Mouse (Mus musculus): ENCODE data around the gene Ecsit. TPM values are rescaled to one million over a fixed set of nuclear protein-coding genes. Genes with fewer than 3 reads are reported as not detected.
A peak's percentile ranks its signal among the peaks of the same experiment; 100 is the strongest.

Ecsit gene
- polyA plus RNA-seq, 1 experiment from 2014 or later, result 31.5 TPM

DNA sequence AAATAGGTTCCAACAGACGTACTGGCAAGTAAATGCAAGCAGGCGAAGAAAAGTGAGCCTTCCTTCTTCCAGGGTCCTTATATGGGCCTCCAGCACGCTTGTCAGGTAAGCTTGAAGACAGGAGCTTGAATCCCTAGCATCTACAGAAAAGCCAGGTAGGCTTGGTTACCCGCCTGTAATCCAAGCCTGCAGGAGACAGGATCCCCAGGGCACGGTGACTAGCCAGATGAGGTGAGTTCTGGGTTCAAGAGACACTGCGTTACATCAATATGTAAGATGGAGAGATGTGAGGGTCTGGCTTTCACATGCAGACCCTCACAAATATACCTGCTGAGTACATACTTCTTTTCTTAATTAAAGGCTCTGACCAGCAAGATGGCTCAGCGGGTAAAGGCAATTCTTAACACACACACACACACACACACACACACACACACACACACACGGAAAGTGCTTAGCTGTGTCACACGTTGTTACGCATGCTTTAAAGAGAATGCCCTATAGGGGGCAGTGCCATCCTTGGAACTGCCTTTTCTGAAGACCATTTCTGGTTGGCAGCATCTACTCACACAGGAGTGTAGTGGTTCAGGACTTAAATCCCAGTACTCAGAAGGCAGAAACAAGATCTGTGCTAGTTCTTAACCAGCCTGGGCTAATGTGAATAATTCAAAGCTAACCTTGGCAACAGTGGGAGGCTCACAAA lies 32.7 kb upstream of the Ecsit start:
- peaks cover 11% of the 10 kb centered on the region for H3K36me3 ChIP-seq
- H3K9me3 ChIP-seq, result 0 out of 2 replicates have a peak, but pooled peaks cover 4% of the 10 kb centered on the region
- WGBS, result 43% methylated on average over 10 of the region's 10 CpGs
- no peak for ATAC-seq (ENCODE audit: insufficient number of reproducible peaks, insufficient read depth, low FRiP score, low TSS enrichment, low read depth)
- peaks cover 14% of the 10 kb centered on the region; the same call in 1 of the 2 replicates for H3K27me3 ChIP-seq
- H3K4me3 ChIP-seq (replicated peaks), result peak overlapping the region; percentile 85
- H3K4me2 ChIP-seq, result peak overlapping the region; percentile 66
- peaks cover 14% of the 10 kb centered on the region for H3K4me1 ChIP-seq (replicated peaks)
- H3K9ac ChIP-seq (replicated peaks), result no peak overlapping the region
- H3K27ac ChIP-seq, result no peak overlapping the region

DNA sequence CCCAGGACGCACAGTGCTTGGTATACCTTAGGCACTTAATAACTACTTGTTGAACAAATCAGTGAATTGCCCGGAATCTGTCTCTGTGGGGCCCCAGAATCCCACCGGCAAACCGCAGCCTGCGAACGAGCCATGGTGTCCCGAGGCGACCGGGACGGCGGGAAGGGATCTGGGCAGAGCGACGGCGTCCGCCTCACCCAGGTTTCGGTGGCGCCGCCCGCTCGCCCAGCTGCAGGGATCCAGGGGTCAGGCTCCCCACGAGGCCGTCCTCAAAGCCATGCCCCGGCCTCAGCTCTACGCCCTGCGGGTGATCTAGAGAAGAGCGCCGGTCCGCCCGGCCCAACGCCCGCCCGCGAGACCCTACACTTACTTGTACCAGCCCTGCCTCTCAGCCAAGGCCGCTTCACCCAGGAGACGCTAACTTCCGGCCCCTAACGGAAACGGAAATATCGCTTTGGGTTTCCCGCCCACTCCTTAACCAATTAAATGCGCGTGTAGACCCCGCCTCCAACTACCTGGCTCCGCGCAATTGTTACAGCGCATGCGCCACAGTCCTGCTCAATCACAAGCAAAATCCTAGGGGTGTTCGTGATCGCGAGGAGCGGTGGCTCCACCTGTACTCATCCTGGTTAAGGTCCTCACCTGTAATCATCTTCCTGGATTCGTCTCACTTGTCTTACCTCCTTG lies 31.6 kb upstream of the Ecsit start, which contains the start of gene Elof1:
TSS of gene Elof1 (minus strand) at position 433 of the 687 bp plus-strand sequence.
- Histone ChIP-seq H3K4me3 (replicated peaks) (peak within 1 kb of the TSS; percentile 85), H3K27ac (peak within 1 kb of the TSS; percentile 75), H3K36me3 (peaks cover 21% of the 10 kb centered on the region), H3K27me3 (peaks cover 8% of the 10 kb centered on the region; the same call in 1 of the 2 replicates), H3K4me2 (peak within 1 kb of the TSS; percentile 66), H3K4me1 (replicated peaks) (peaks cover 14% of the 10 kb centered on the region), H3K9ac (replicated peaks) (peak within 1 kb of the TSS; percentile 87), H3K9me3 (0 out of 2 replicates have a peak, but pooled peaks cover 4% of the 10 kb centered on the region)
- WGBS, result 1% methylated on average over 52 of the region's 52 CpGs
- ATAC-seq (ENCODE audit: insufficient number of reproducible peaks, insufficient read depth, low FRiP score, low TSS enrichment, low read depth), result peak; percentile 92

DNA sequence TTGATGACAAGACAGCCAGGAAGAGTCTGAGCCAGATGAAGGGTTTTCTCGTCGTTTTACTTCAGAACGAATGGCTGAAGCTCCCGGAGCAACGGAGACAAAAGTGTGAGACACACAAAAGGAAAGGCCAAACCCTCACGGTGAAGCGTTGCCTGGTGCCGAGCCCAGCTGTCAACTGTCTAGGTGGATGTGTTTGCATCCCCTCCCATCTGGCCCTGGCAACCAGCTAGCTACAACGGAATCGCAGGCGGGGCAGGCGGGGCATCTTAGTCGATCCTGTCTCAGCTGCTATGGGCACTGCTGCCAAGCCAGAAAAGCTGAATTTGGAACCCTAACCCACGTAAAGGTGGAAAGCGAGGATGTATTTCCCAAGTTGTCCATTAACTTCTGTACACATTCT lies 30.8 kb upstream of the Ecsit start:
- 43% methylated on average over 15 of the region's 15 CpGs for WGBS
- Histone ChIP-seq H3K27ac (no peak overlapping the region), H3K9ac (replicated peaks) (peak overlapping the region; percentile 87), H3K4me2 (peak overlapping the region; percentile 66), H3K4me3 (replicated peaks) (peak overlapping the region; percentile 85), H3K27me3 (peaks cover 8% of the 10 kb centered on the region; the same call in 1 of the 2 replicates), H3K4me1 (replicated peaks) (peaks cover 14% of the 10 kb centered on the region), H3K36me3 (peaks cover 29% of the 10 kb centered on the region), H3K9me3 (0 out of 2 replicates have a peak, but pooled peaks cover 4% of the 10 kb centered on the region)
- no peak for ATAC-seq (ENCODE audit: insufficient number of reproducible peaks, insufficient read depth, low FRiP score, low TSS enrichment, low read depth)

DNA sequence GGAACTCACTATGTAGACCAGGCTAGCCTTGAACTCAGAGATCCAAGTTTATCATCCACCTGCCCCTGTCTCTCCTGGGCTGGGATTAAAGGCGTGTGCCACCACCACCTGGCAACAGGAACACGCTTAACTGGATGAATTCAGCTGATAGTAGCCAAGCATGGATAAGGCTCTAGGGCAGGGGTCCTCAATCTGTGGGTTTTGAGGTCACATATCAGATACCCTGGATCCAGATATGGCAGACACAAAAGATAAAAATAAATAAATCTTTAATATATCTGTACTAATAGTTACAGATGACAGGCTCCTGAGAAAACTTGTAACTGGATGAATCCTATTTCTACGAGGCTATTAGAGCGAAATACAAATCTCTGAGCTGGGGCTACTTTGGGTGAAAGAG lies 30.4 kb upstream of the Ecsit start:
- no peak overlapping the region for H3K27ac ChIP-seq
- H3K9me3 ChIP-seq, result 0 out of 2 replicates have a peak, but pooled peaks cover 4% of the 10 kb centered on the region
- WGBS, result 93% methylated on average over 4 of the region's 4 CpGs
- H3K9ac ChIP-seq (replicated peaks), result peak overlapping the region; percentile 87
- H3K4me1 ChIP-seq (replicated peaks), result peaks cover 14% of the 10 kb centered on the region
- peaks cover 8% of the 10 kb centered on the region; the same call in 1 of the 2 replicates for H3K27me3 ChIP-seq
- peaks cover 33% of the 10 kb centered on the region for H3K36me3 ChIP-seq
- ATAC-seq (ENCODE audit: insufficient number of reproducible peaks, insufficient read depth, low FRiP score, low TSS enrichment, low read depth), result no peak
- H3K4me2 ChIP-seq, result peak overlapping the region; percentile 66
- peak overlapping the region; percentile 85 for H3K4me3 ChIP-seq (replicated peaks)

DNA sequence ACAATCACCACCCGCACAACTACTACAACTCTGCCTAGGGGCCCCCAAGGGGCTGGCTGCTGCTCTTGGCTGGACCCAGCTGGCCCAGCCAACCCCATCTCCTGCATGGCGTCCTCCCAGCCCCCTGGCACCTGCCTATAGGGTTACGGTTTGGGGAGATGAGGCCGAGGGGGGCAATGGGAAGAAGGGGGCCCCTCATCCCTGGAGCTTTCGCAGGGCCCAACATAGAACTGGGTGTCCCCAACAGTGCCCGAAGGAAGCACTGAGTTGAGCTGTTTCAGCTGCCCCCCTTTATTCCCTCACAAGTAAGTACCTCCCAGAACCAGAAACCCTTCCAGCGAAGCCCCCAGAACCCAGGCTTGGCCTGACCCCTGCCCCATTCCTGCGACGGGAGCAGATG lies 23.0 kb upstream of the Ecsit start:
- Histone ChIP-seq H3K27ac (no peak overlapping the region), H3K36me3 (peaks cover 41% of the 10 kb centered on the region), H3K9ac (replicated peaks) (no peak overlapping the region), H3K27me3 (no peaks in the 10 kb centered on the region), H3K4me3 (replicated peaks) (no peak overlapping the region), H3K4me1 (replicated peaks) (no peaks in the 10 kb centered on the region), H3K9me3 (no peaks in the 10 kb centered on the region), H3K4me2 (no peak overlapping the region)
- 88% methylated on average over 9 of the region's 9 CpGs for WGBS
- ATAC-seq (ENCODE audit: insufficient number of reproducible peaks, insufficient read depth, low FRiP score, low TSS enrichment, low read depth), result no peak

DNA sequence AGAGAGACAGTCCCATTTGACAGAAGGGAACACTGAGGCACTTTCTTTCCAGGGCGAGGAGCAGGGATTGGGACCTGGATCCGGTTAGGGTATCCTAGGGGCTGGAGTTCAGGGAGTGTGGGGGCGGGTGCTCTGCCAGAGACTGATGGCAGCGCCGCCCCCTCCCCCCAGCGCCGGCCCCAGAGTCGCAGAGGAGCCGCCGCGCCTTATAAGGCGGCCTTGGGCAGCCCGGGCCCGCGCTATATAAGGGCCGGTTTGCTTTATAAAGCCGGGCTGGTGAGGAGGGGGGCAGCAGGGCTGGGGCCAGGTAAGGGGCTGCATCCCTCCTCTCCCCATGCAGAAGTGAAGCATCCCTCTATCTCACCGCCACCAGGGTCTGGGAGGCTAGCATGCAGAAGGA lies 14.7 kb upstream of the Ecsit start:
- Histone ChIP-seq H3K9me3 (no peaks in the 10 kb centered on the region), H3K27me3 (peaks cover 59% of the 10 kb centered on the region), H3K27ac (no peak overlapping the region), H3K9ac (replicated peaks) (0 out of 2 replicates have a peak overlapping the region, but pooled peaks have one; percentile 8), H3K36me3 (no peaks in the 10 kb centered on the region), H3K4me2 (peak overlapping the region; percentile 21; the same call in 1 of the 2 replicates), H3K4me1 (replicated peaks) (peaks cover 10% of the 10 kb centered on the region), H3K4me3 (replicated peaks) (peak overlapping the region; percentile 12; the same call in 1 of the 2 replicates)
- ATAC-seq (ENCODE audit: insufficient number of reproducible peaks, insufficient read depth, low FRiP score, low TSS enrichment, low read depth), result no peak
- WGBS, result 3% methylated on average over 18 of the region's 18 CpGs

DNA sequence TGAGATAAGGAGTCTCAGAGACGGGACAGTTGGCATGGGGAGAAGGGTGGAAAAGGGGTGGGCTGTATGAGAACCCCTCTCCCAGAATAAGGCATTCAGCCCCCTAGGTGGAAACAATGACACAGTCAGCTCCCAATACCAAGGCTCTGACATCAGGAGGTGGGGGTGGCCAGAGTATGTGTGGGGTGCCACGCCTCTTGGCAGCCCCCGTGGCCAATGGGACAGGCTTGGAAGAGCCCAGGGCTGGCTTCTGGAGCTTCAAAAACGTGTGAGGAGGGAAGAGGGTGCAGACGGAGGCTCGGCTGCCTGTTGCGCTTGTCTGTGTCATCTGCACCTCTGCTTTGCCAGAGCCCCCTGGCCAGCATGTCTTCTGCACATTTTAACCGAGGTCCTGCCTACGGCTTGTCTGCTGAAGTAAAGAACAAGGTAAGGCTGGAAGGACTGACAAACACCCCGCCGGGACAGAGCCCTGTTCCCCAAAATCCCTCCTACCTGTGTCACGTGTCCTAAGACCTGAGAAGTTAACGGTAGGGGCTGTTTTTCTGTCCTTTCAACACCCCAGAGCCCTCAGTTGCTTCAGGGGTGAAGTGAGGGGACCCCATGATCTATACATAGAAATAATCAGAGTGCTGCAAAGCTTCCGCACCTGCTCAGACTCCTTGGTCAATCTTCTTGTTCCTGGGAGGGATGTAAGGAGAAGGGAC lies 13.9 kb upstream of the Ecsit start, which contains the start of gene Cnn1:
TSS of gene Cnn1 (plus strand) at position 224 of the 704 bp plus-strand sequence.
- WGBS, result 5% methylated on average over 14 of the region's 14 CpGs
- no peak for ATAC-seq (ENCODE audit: insufficient number of reproducible peaks, insufficient read depth, low FRiP score, low TSS enrichment, low read depth)
- peak within 1 kb of the TSS; percentile 26 for H3K4me2 ChIP-seq
- H3K9me3 ChIP-seq, result no peaks in the 10 kb centered on the region
- no peak within 1 kb of the TSS for H3K27ac ChIP-seq
- H3K4me3 ChIP-seq (replicated peaks), result peak within 1 kb of the TSS; percentile 12; the same call in 1 of the 2 replicates
- no peaks in the 10 kb centered on the region for H3K36me3 ChIP-seq
- H3K27me3 ChIP-seq, result peaks cover 63% of the 10 kb centered on the region
- peaks cover 10% of the 10 kb centered on the region for H3K4me1 ChIP-seq (replicated peaks)
- 0 out of 2 replicates have a peak within 1 kb of the TSS, but pooled peaks have one; percentile 8 for H3K9ac ChIP-seq (replicated peaks)

DNA sequence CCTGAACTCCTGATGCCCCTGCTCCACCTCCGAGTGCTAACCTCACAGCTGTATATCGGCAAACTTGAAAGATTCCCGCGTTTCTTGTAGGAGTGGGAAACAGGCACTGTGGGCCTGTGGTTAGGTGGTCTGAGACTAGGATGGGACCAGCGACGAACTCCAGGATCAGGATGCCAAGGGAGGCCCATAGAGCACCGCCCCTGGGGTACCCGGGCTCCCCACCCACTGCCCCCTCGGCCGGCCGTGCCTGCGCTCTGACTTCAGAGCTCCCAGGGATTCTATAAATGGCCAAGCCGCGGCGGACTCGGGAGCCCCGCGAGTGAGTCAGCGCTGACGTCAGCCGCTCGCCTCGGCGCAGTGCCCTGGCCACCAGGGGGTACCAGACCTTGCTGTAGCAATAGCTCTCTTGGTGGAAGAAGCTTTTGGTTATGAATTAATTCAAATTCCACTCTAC lies 10.6 kb upstream of the Ecsit start:
- H3K27me3 ChIP-seq, result peaks cover 47% of the 10 kb centered on the region
- H3K27ac ChIP-seq, result no peak overlapping the region
- peak; percentile 39; the same call in 1 of the 2 replicates for ATAC-seq (ENCODE audit: insufficient number of reproducible peaks, insufficient read depth, low FRiP score, low TSS enrichment, low read depth)
- H3K4me3 ChIP-seq (replicated peaks), result peak overlapping the region; percentile 37
- H3K9ac ChIP-seq (replicated peaks), result peak overlapping the region; percentile 55; the same call in 1 of the 2 replicates
- WGBS, result under 1% methylated on average over 24 of the region's 24 CpGs
- H3K9me3 ChIP-seq, result no peaks in the 10 kb centered on the region
- H3K4me2 ChIP-seq, result peak overlapping the region; percentile 65
- H3K4me1 ChIP-seq (replicated peaks), result peaks cover 10% of the 10 kb centered on the region
- no peaks in the 10 kb centered on the region for H3K36me3 ChIP-seq

DNA sequence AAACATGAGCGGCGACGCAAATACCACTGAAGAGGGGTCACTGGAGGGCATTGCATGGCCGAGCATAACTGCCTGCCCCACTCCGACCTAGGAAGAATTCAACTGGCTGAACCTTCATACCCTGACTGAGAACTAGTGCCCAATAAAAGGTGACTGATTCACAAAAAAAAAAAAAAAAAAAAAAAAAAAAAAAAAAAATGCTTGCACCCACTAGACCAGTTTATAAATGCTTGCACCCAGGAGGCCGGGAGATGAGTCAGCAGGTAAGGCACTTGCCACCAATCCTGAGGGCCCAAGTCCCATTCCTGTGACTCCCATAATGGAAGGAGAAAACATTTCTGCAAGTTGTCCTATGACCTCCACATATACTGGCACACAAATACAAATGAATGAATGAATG lies 7.5 kb upstream of the Ecsit start:
- Histone ChIP-seq H3K9ac (replicated peaks) (no peak overlapping the region), H3K36me3 (no peaks in the 10 kb centered on the region), H3K4me1 (replicated peaks) (no peaks in the 10 kb centered on the region), H3K9me3 (no peaks in the 10 kb centered on the region), H3K27ac (no peak overlapping the region), H3K4me2 (no peak overlapping the region), H3K27me3 (peaks cover 16% of the 10 kb centered on the region), H3K4me3 (replicated peaks) (no peak overlapping the region)
- no peak for ATAC-seq (ENCODE audit: insufficient number of reproducible peaks, insufficient read depth, low FRiP score, low TSS enrichment, low read depth)
- WGBS, result 84% methylated on average over 6 of the region's 6 CpGs

DNA sequence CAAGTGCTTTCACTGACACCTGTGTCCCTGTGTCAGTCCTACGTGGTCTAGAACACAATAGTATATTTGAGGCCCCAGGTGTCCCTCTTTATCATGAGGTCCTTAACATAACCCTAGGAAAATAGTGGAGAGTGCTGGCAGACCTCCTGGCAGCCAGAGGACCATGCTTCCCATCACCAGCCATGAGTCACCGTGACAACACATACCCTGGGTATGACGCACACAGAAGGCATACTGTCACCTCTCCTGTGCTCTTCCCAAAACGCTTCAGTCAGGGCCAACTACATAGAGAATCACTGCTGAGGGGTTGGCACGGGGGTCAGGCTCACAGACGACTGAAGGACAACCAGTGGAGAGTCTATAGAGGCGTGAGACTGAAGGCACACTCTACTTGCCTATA lies 4.7 kb upstream of the Ecsit start:
- Histone ChIP-seq H3K4me3 (replicated peaks) (no peak overlapping the region), H3K36me3 (no peaks in the 10 kb centered on the region), H3K4me1 (replicated peaks) (peaks cover 6% of the 10 kb centered on the region), H3K4me2 (no peak overlapping the region), H3K9me3 (no peaks in the 10 kb centered on the region), H3K27me3 (peaks cover 4% of the 10 kb centered on the region; the same call in 1 of the 2 replicates), H3K27ac (no peak overlapping the region), H3K9ac (replicated peaks) (no peak overlapping the region)
- ATAC-seq (ENCODE audit: insufficient number of reproducible peaks, insufficient read depth, low FRiP score, low TSS enrichment, low read depth), result no peak
- WGBS, result 94% methylated on average over 7 of the region's 7 CpGs
